Mouse (Mus musculus) cerebellum, adult 2 months (tissue): ENCODE measurements around the gene Strip2.

Experiments used
- CTCF ChIP-seq: fragments of 200-500 bp; IDR thresholded peaks from 2 replicates; pipeline ENCODE4 v1.5.1; 2011; ENCODE audit warnings: low read depth, mild to moderate bottlenecking, control low read depth, low read length, moderate library complexity, borderline replicate concordance; ENCODE audit not compliant: insufficient read depth
- POLR2A ChIP-seq: fragments of 200-500 bp; IDR thresholded peaks from 2 replicates; pipeline ENCODE4 v1.6.1; 2011; ENCODE audit warnings: low read length, control low read depth, borderline replicate concordance; ENCODE audit not compliant: insufficient read depth

- TF ChIP-seq CTCF (no peak), POLR2A (no peak)
These were observed 68.7 kb downstream of the Strip2 start for GRCm38 (mm10) chr6:29985504-29985903.
